Mouse (Mus musculus) neural tube, embryonic 11.5 days (tissue): ENCODE data around the gene AI987944. TPM values are rescaled to one million over a fixed set of nuclear protein-coding genes. Genes with fewer than 3 reads are reported as not detected.

Source experiments
- ATAC-seq: fragments of 200-750 bp; cut with Nextera tagmentation; 2 replicates; pipeline ENCODE4 v1.8.0; 2017; ENCODE audit warnings: moderate number of reproducible peaks, mild to moderate bottlenecking, moderate TSS enrichment, moderate library complexity; ENCODE audit not compliant: insufficient read depth, low FRiP score, low TSS enrichment
- DNase-seq: peaks from one replicate; pipeline ENCODE4 v3.0.0-alpha.2; 2015; ENCODE audit warnings: low spot score
- H3K27ac ChIP-seq: fragments of 300-500 bp; sonication (generic); 2 replicates; pipeline ENCODE4 v1.5.1; 2014; ENCODE audit warnings: low read depth, mild to moderate bottlenecking, low read length
- H3K27me3 ChIP-seq: fragments of 300-500 bp; sonication (generic); 2 replicates; pipeline ENCODE4 v1.6.1; 2014; ENCODE audit warnings: mild to moderate bottlenecking, low read length, mixed read lengths; ENCODE audit not compliant: control insufficient read depth, insufficient read depth
- H3K36me3 ChIP-seq: fragments of 300-500 bp; sonication (generic); 2 replicates; pipeline ENCODE4 v1.6.1; 2014; ENCODE audit warnings: mild to moderate bottlenecking, low read length, moderate library complexity, mixed read lengths; ENCODE audit not compliant: control insufficient read depth, insufficient read depth
- H3K4me1 ChIP-seq: fragments of 300-500 bp; sonication (generic); 2 replicates; pipeline ENCODE4 v1.6.1; 2014; ENCODE audit warnings: low read length, mixed read lengths; ENCODE audit not compliant: control insufficient read depth, insufficient read depth
- H3K4me2 ChIP-seq: fragments of 300-500 bp; sonication (generic); 2 replicates; pipeline ENCODE4 v1.6.1; 2014; ENCODE audit warnings: low read depth, mild to moderate bottlenecking, moderate library complexity
- H3K4me3 ChIP-seq: fragments of 300-500 bp; sonication (generic); 2 replicates; pipeline ENCODE4 v1.5.1; 2014; ENCODE audit warnings: low read depth, low read length
- H3K9ac ChIP-seq: fragments of 300-500 bp; sonication (generic); 2 replicates; pipeline ENCODE4 v1.6.1; 2014; ENCODE audit warnings: mild to moderate bottlenecking, low read length
- H3K9me3 ChIP-seq: fragments of 300-500 bp; sonication (generic); 2 replicates; pipeline ENCODE4 v1.6.1; 2016; ENCODE audit warnings: low read length; ENCODE audit not compliant: control insufficient read depth
- WGBS: fragments of 180-500 bp; shearing (Covaris S2); extraction: QIAGEN DNeasy Blood & Tissue Kit; methylation state at CpG from one replicate; pipeline ENCODE4 v1.1.7; 2014; 5-methylcytosine and 5-hydroxymethylcytosine counted together
- polyA plus RNA-seq: library from polyadenylated mRNA; unstranded; fragments of >200 nt; fragmentation: Nextera tagmentation; extraction: Ambion mirVana; gene quantifications from 2 replicates; pipeline ENCODE4 v1.2.1, GENCODE M21; 2014

AI987944 gene
- polyA plus RNA-seq = 9.1 and 10.0 TPM in 2 replicates

DNA sequence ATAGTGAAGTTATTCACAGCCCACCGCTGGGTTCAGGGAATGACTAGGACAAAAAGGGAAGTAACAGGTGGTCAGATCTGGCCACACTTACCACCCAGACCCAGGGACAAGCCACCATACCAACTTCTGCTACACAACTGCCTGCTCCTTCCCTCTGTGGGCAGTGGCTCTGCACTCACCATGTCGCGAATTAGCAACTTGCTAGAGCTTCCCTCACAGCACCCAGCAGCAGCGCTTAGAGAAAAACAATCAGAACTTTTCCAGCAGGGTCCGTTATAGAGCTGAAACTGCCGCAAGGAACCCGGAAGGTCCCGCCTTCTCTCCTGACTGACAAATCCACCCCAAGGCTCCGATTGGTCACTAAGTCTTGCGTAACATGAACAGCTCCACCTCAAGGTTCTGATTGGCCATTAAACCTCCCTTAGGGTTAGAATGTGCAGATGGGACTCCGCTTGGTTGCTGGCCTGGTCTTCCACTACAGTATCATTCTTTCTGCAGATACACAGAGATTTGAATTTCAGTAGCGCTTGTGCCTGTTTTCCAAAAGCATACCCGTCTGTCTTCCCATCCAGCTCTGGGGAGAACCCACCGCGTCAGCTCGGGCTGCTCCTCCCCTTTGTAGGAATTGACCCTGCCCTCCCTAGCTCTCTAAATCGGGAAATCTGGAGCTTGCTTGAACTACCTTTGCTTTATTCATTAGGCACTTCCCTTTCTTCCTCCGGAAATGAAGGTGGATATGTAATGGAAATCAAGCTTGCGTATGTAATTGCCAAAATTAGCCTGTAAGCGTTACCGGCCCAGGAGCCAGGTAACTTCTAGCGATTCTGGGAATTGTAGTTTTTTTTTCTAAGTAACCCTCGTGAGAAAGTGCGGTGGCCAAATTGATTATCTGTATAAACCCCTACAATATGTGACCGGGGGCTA, at the start of gene AI987944:
AI987944 (minus strand) TSS at position 332 of the 924 bp plus-strand sequence.
- H3K4me1 ChIP-seq = no peaks in the 10 kb centered on the region
- no peaks in the 10 kb centered on the region for H3K36me3 ChIP-seq
- peak within 1 kb of the TSS; percentile 57 for H3K4me3 ChIP-seq
- peak within 1 kb of the TSS; percentile 45 for H3K4me2 ChIP-seq
- peak; percentile 99 for ATAC-seq
- peak; percentile 82 for DNase-seq
- no peaks in the 10 kb centered on the region for H3K9me3 ChIP-seq
- under 1% methylated on average over 25 of the region's 25 CpGs for WGBS
- H3K27ac ChIP-seq = peak within 1 kb of the TSS; percentile 67; the same call in 1 of the 2 replicates
- peak within 1 kb of the TSS; percentile 54 for H3K9ac ChIP-seq
- H3K27me3 ChIP-seq = no peaks in the 10 kb centered on the region

DNA sequence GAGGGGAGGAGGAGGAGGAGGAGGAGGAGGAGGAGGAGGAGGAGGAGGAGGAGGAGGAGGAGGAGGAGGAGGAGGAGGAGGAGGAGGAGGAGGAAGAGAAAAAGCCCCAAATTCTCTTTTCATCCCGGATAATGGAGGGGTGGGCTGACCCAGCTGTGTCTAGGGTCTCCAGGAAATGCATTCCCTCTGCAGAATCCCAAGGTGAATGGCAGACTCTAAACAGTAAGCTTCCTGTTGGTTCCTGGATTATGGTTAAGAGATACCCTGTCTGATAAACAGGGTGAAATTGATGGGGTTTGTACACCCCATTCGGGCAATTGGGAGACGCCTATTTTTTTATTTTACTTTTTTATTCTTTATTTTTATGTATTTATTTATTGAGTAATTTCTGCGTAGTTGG, 951 bp upstream of the AI987944 start:
- Histone ChIP-seq H3K4me2 (no peak overlapping the region), H3K36me3 (no peaks in the 10 kb centered on the region), H3K4me1 (no peaks in the 10 kb centered on the region), H3K27me3 (no peaks in the 10 kb centered on the region), H3K9me3 (no peaks in the 10 kb centered on the region), H3K9ac (no peak overlapping the region), H3K27ac (no peak overlapping the region), H3K4me3 (no peak overlapping the region)
- no peak for DNase-seq
- no peak for ATAC-seq
- WGBS = 75% methylated on average over 4 of the region's 4 CpGs

Other genes with a start within 250 kb of the AI987944 start
- gene Gm5592, start 239.5 kb downstream of the AI987944 start, polyA plus RNA-seq = not detected in 2 replicates
- gene Vmn2r57, start 55.3 kb upstream of the AI987944 start, polyA plus RNA-seq = 0.09 and 0.19 TPM in 2 replicates
- gene Gm20449, start 106.0 kb upstream of the AI987944 start, polyA plus RNA-seq = 0.21 TPM in 1 of 2 replicates, not detected in the other
- gene AW146154, start 106.5 kb upstream of the AI987944 start, polyA plus RNA-seq = 4.6 and 4.9 TPM in 2 replicates
- gene Gm6871, start 180.3 kb upstream of the AI987944 start, polyA plus RNA-seq = not detected in 2 replicates
- gene 2610021A01Rik, start 205.9 kb upstream of the AI987944 start, polyA plus RNA-seq = 15.9 and 17.0 TPM in 2 replicates
- 17.0 and 19.7 TPM in 2 replicates for gene Zfp788, start 239.8 kb upstream of the AI987944 start, polyA plus RNA-seq